Mouse (Mus musculus): ENCODE results near the gene Ddx39b. TPM values are rescaled to one million over a fixed set of nuclear protein-coding genes. Genes with fewer than 3 reads are reported as not detected.

Gene Ddx39b
- polyA plus RNA-seq, 1 experiment: 304 TPM

- WGBS: 53% methylated on average over 8 of the region's 8 CpGs
- Histone ChIP-seq H3K4me1 (ENCODE audit: control insufficient read depth, insufficient read depth, low read length) (peaks cover 6% of the 10 kb centered on the region), H3K4me3 (replicated peaks; ENCODE audit: extremely low read depth, low read depth, low read length) (no peak overlapping the region)
- no peak for TF ChIP-seq POLR2A (IDR thresholded peaks at IDR 0.05; ENCODE audit: borderline replicate concordance, extremely low read depth, low read depth, low read length)
- no peak for TF ChIP-seq CTCF (IDR thresholded peaks at IDR 0.05; ENCODE audit: insufficient read depth, low read length)
- DNase-seq: no peak
Observed at GRCm38 (mm10) chr17:35198946-35199345, 42.6 kb upstream of the Ddx39b start.

GRCm38 (mm10) chr17:35200398-35200797, 41.1 kb upstream of the Ddx39b start:
- WGBS: 60% methylated on average over 11 of the region's 11 CpGs
- no peak overlapping the region for H3K4me3 ChIP-seq (replicated peaks; ENCODE audit: extremely low read depth, low read depth, low read length)
- no peak for DNase-seq
- TF ChIP-seq CTCF (IDR thresholded peaks at IDR 0.05; ENCODE audit: insufficient read depth, low read length) (no peak), POLR2A (IDR thresholded peaks at IDR 0.05; ENCODE audit: borderline replicate concordance, extremely low read depth, low read depth, low read length) (no peak)
- peaks cover 5% of the 10 kb centered on the region; the same call in 1 of the 2 replicates for H3K4me1 ChIP-seq (ENCODE audit: control insufficient read depth, insufficient read depth, low read length)

- TF ChIP-seq CTCF (IDR thresholded peaks at IDR 0.05; ENCODE audit: insufficient read depth, low read length) (no peak), POLR2A (IDR thresholded peaks at IDR 0.05; ENCODE audit: borderline replicate concordance, extremely low read depth, low read depth, low read length) (no peak)
- WGBS: 49% methylated on average over 11 of the region's 11 CpGs
- no peak for DNase-seq
- peak overlapping the region; percentile 6 for H3K4me3 ChIP-seq (replicated peaks; ENCODE audit: extremely low read depth, low read depth, low read length)
- no peaks in the 10 kb centered on the region for H3K4me1 ChIP-seq (ENCODE audit: control insufficient read depth, insufficient read depth, low read length)
Observed at GRCm38 (mm10) chr17:35201128-35201527, 40.4 kb upstream of the Ddx39b start.

- no peak for DNase-seq
- TF ChIP-seq CTCF (IDR thresholded peaks at IDR 0.05; ENCODE audit: insufficient read depth, low read length) (no peak), POLR2A (IDR thresholded peaks at IDR 0.05; ENCODE audit: borderline replicate concordance, extremely low read depth, low read depth, low read length) (peak; percentile 59; the same call in 1 of the 2 replicates)
- Histone ChIP-seq H3K4me1 (ENCODE audit: control insufficient read depth, insufficient read depth, low read length) (no peaks in the 10 kb centered on the region), H3K4me3 (replicated peaks; ENCODE audit: extremely low read depth, low read depth, low read length) (peak within 1 kb of the TSS; percentile 22)
- 29% methylated on average over 13 of the region's 13 CpGs for WGBS
Observed at GRCm38 (mm10) chr17:35201787-35202186, 39.8 kb upstream of the Ddx39b start, which contains the start of gene Tnf. TSS of gene Tnf (minus strand) at chr17:35202007.

- Histone ChIP-seq H3K4me3 (replicated peaks; ENCODE audit: extremely low read depth, low read depth, low read length) (no peak overlapping the region), H3K4me1 (ENCODE audit: control insufficient read depth, insufficient read depth, low read length) (no peaks in the 10 kb centered on the region)
- TF ChIP-seq POLR2A (IDR thresholded peaks at IDR 0.05; ENCODE audit: borderline replicate concordance, extremely low read depth, low read depth, low read length) (no peak), CTCF (IDR thresholded peaks at IDR 0.05; ENCODE audit: insufficient read depth, low read length) (no peak)
- WGBS: 76% methylated on average over 4 of the region's 4 CpGs
- DNase-seq: no peak
Observed at GRCm38 (mm10) chr17:35202442-35202841, 39.1 kb upstream of the Ddx39b start.

GRCm38 (mm10) chr17:35204494-35205379, 36.8 kb upstream of the Ddx39b start, which contains the start of gene Lta:
TSS of gene Lta (minus strand) at chr17:35205351.
- H3K4me1 ChIP-seq (ENCODE audit: control insufficient read depth, insufficient read depth, low read length): 0 out of 2 replicates have a peak, but pooled peaks cover 3% of the 10 kb centered on the region
- no peak for TF ChIP-seq POLR2A (IDR thresholded peaks at IDR 0.05; ENCODE audit: borderline replicate concordance, extremely low read depth, low read depth, low read length)
- no peak for TF ChIP-seq CTCF (IDR thresholded peaks at IDR 0.05; ENCODE audit: insufficient read depth, low read length)
- WGBS: 57% methylated on average over 20 of the region's 20 CpGs
- no peak for DNase-seq
- peak within 1 kb of the TSS; percentile 20 for H3K4me3 ChIP-seq (replicated peaks; ENCODE audit: extremely low read depth, low read depth, low read length)

- 0 out of 2 replicates have a peak, but pooled peaks cover 3% of the 10 kb centered on the region for H3K4me1 ChIP-seq (ENCODE audit: control insufficient read depth, insufficient read depth, low read length)
- 67% methylated on average over 10 of the region's 10 CpGs for WGBS
- DNase-seq: no peak
- no peak for TF ChIP-seq CTCF (IDR thresholded peaks at IDR 0.05; ENCODE audit: insufficient read depth, low read length)
- no peak for TF ChIP-seq POLR2A (IDR thresholded peaks at IDR 0.05; ENCODE audit: borderline replicate concordance, extremely low read depth, low read depth, low read length)
- H3K4me3 ChIP-seq (replicated peaks; ENCODE audit: extremely low read depth, low read depth, low read length): no peak overlapping the region
Observed at GRCm38 (mm10) chr17:35205380-35205769, 36.2 kb upstream of the Ddx39b start.

GRCm38 (mm10) chr17:35209785-35210535, 31.6 kb upstream of the Ddx39b start:
- no peak overlapping the region for H3K4me3 ChIP-seq (replicated peaks; ENCODE audit: extremely low read depth, low read depth, low read length)
- TF ChIP-seq POLR2A (IDR thresholded peaks at IDR 0.05; ENCODE audit: borderline replicate concordance, extremely low read depth, low read depth, low read length) (no peak), CTCF (IDR thresholded peaks at IDR 0.05; ENCODE audit: insufficient read depth, low read length) (no peak)
- 56% methylated on average over 12 of the region's 12 CpGs for WGBS
- DNase-seq: no peak
- 0 out of 2 replicates have a peak, but pooled peaks cover 7% of the 10 kb centered on the region for H3K4me1 ChIP-seq (ENCODE audit: control insufficient read depth, insufficient read depth, low read length)

GRCm38 (mm10) chr17:35210593-35210992, 31.0 kb upstream of the Ddx39b start:
- no peak for DNase-seq
- Histone ChIP-seq H3K4me1 (ENCODE audit: control insufficient read depth, insufficient read depth, low read length) (0 out of 2 replicates have a peak, but pooled peaks cover 7% of the 10 kb centered on the region), H3K4me3 (replicated peaks; ENCODE audit: extremely low read depth, low read depth, low read length) (no peak overlapping the region)
- 43% methylated on average over 3 of the region's 3 CpGs for WGBS
- TF ChIP-seq CTCF (IDR thresholded peaks at IDR 0.05; ENCODE audit: insufficient read depth, low read length) (no peak), POLR2A (IDR thresholded peaks at IDR 0.05; ENCODE audit: borderline replicate concordance, extremely low read depth, low read depth, low read length) (no peak)
